Mouse (Mus musculus): ENCODE measurements at regions not wholly inside any gene's neighbourhood (a gene's known extent, or its start where the extent isn't known, plus 50 kb on each side); places are given as distances from the start of the nearest gene placed in this dataset.

GRCm38 (mm10) chr13:15802043-15802795 is 209.4 kb upstream of the Inhba start:
- ATAC-seq (replicated peaks; ENCODE audit: low FRiP score, low read depth) (no peak; the same call in 1 of the 2 replicates), DNase-seq (ENCODE audit: low spot score) (no peak)
- no peak for TF ChIP-seq CTCF (IDR thresholded peaks at IDR 0.05; ENCODE audit: low read depth)
- no peaks in the 10 kb centered on the region for H3K36me3 ChIP-seq (ENCODE audit: insufficient read depth, low read length)
- WGBS, result 71% methylated on average over 16 of the region's 16 CpGs
- no peaks in the 10 kb centered on the region for H3K27me3 ChIP-seq (ENCODE audit: insufficient read depth, low read length)
- H3K4me1 ChIP-seq (replicated peaks; ENCODE audit: insufficient read depth, low read length), result no peaks in the 10 kb centered on the region
- no peaks in the 10 kb centered on the region for H3K9me3 ChIP-seq (replicated peaks; ENCODE audit: low read length)
- H3K9ac ChIP-seq (ENCODE audit: low read depth, low read length), result no peak overlapping the region
- H3K4me2 ChIP-seq (ENCODE audit: low read length), result no peak overlapping the region
- H3K27ac ChIP-seq, result no peak overlapping the region
- H3K4me3 ChIP-seq (replicated peaks; ENCODE audit: low read depth, low read length), result no peak overlapping the region

GRCm38 (mm10) chr13:15803965-15804364 is 207.7 kb upstream of the Inhba start:
- Histone ChIP-seq H3K27ac (no peak overlapping the region), H3K4me2 (ENCODE audit: low read length) (no peak overlapping the region), H3K27me3 (ENCODE audit: insufficient read depth, low read length) (no peaks in the 10 kb centered on the region), H3K4me1 (replicated peaks; ENCODE audit: insufficient read depth, low read length) (no peaks in the 10 kb centered on the region), H3K36me3 (ENCODE audit: insufficient read depth, low read length) (no peaks in the 10 kb centered on the region), H3K9me3 (replicated peaks; ENCODE audit: low read length) (no peaks in the 10 kb centered on the region), H3K9ac (ENCODE audit: low read depth, low read length) (no peak overlapping the region), H3K4me3 (replicated peaks; ENCODE audit: low read depth, low read length) (no peak overlapping the region)
- ATAC-seq (replicated peaks; ENCODE audit: low FRiP score, low read depth) (no peak), DNase-seq (ENCODE audit: low spot score) (peak; percentile 9)
- TF ChIP-seq CTCF (IDR thresholded peaks at IDR 0.05; ENCODE audit: low read depth), result no peak
- 27% methylated on average over 1 of the region's 1 CpGs for WGBS

GRCm38 (mm10) chr13:15806925-15807324 is 204.7 kb upstream of the Inhba start:
- TF ChIP-seq CTCF (IDR thresholded peaks at IDR 0.05; ENCODE audit: low read depth), result no peak
- WGBS, result 87% methylated on average over 4 of the region's 4 CpGs
- ATAC-seq (replicated peaks; ENCODE audit: low FRiP score, low read depth) (no peak), DNase-seq (ENCODE audit: low spot score) (no peak)
- Histone ChIP-seq H3K27ac (no peak overlapping the region), H3K36me3 (ENCODE audit: insufficient read depth, low read length) (no peaks in the 10 kb centered on the region), H3K4me3 (replicated peaks; ENCODE audit: low read depth, low read length) (no peak overlapping the region), H3K27me3 (ENCODE audit: insufficient read depth, low read length) (no peaks in the 10 kb centered on the region), H3K9ac (ENCODE audit: low read depth, low read length) (no peak overlapping the region), H3K4me2 (ENCODE audit: low read length) (no peak overlapping the region), H3K9me3 (replicated peaks; ENCODE audit: low read length) (no peaks in the 10 kb centered on the region), H3K4me1 (replicated peaks; ENCODE audit: insufficient read depth, low read length) (no peaks in the 10 kb centered on the region)

GRCm38 (mm10) chr13:15822261-15822850 is 189.3 kb upstream of the Inhba start:
- Histone ChIP-seq H3K4me1 (replicated peaks; ENCODE audit: insufficient read depth, low read length) (no peaks in the 10 kb centered on the region), H3K4me3 (replicated peaks; ENCODE audit: low read depth, low read length) (no peak overlapping the region), H3K9me3 (replicated peaks; ENCODE audit: low read length) (no peaks in the 10 kb centered on the region), H3K9ac (ENCODE audit: low read depth, low read length) (no peak overlapping the region), H3K4me2 (ENCODE audit: low read length) (no peak overlapping the region), H3K36me3 (ENCODE audit: insufficient read depth, low read length) (no peaks in the 10 kb centered on the region), H3K27ac (no peak overlapping the region), H3K27me3 (ENCODE audit: insufficient read depth, low read length) (no peaks in the 10 kb centered on the region)
- ATAC-seq (replicated peaks; ENCODE audit: low FRiP score, low read depth) (no peak), DNase-seq (ENCODE audit: low spot score) (no peak)
- TF ChIP-seq CTCF (IDR thresholded peaks at IDR 0.05; ENCODE audit: low read depth), result no peak
- 62% methylated on average over 1 of the region's 1 CpGs for WGBS

GRCm38 (mm10) chr13:15845806-15846205 is 165.8 kb upstream of the Inhba start:
- ATAC-seq (replicated peaks; ENCODE audit: low FRiP score, low read depth) (no peak), DNase-seq (ENCODE audit: low spot score) (no peak)
- no peaks in the 10 kb centered on the region for H3K36me3 ChIP-seq (ENCODE audit: insufficient read depth, low read length)
- TF ChIP-seq CTCF (IDR thresholded peaks at IDR 0.05; ENCODE audit: low read depth), result no peak
- no peaks in the 10 kb centered on the region for H3K9me3 ChIP-seq (replicated peaks; ENCODE audit: low read length)
- H3K4me3 ChIP-seq (replicated peaks; ENCODE audit: low read depth, low read length), result no peak overlapping the region
- no peaks in the 10 kb centered on the region for H3K4me1 ChIP-seq (replicated peaks; ENCODE audit: insufficient read depth, low read length)
- H3K27ac ChIP-seq, result no peak overlapping the region
- H3K27me3 ChIP-seq (ENCODE audit: insufficient read depth, low read length), result no peaks in the 10 kb centered on the region
- H3K9ac ChIP-seq (ENCODE audit: low read depth, low read length), result no peak overlapping the region
- H3K4me2 ChIP-seq (ENCODE audit: low read length), result no peak overlapping the region

GRCm38 (mm10) chr13:15848017-15848416 is 163.6 kb upstream of the Inhba start:
- H3K4me3 ChIP-seq (replicated peaks; ENCODE audit: low read depth, low read length), result no peak overlapping the region
- no peaks in the 10 kb centered on the region for H3K27me3 ChIP-seq (ENCODE audit: insufficient read depth, low read length)
- no peak overlapping the region for H3K27ac ChIP-seq
- H3K9ac ChIP-seq (ENCODE audit: low read depth, low read length), result no peak overlapping the region
- H3K4me1 ChIP-seq (replicated peaks; ENCODE audit: insufficient read depth, low read length), result no peaks in the 10 kb centered on the region
- no peak for TF ChIP-seq CTCF (IDR thresholded peaks at IDR 0.05; ENCODE audit: low read depth)
- H3K36me3 ChIP-seq (ENCODE audit: insufficient read depth, low read length), result no peaks in the 10 kb centered on the region
- H3K4me2 ChIP-seq (ENCODE audit: low read length), result no peak overlapping the region
- 85% methylated on average over 5 of the region's 5 CpGs for WGBS
- DNase-seq (ENCODE audit: low spot score) (no peak), ATAC-seq (replicated peaks; ENCODE audit: low FRiP score, low read depth) (no peak)
- no peaks in the 10 kb centered on the region for H3K9me3 ChIP-seq (replicated peaks; ENCODE audit: low read length)

Measured in kidney, postnatal 0 days (tissue).